Mouse (Mus musculus): Measurements from ENCODE around the gene Srgap3.

The Srgap3 gene

DNA sequence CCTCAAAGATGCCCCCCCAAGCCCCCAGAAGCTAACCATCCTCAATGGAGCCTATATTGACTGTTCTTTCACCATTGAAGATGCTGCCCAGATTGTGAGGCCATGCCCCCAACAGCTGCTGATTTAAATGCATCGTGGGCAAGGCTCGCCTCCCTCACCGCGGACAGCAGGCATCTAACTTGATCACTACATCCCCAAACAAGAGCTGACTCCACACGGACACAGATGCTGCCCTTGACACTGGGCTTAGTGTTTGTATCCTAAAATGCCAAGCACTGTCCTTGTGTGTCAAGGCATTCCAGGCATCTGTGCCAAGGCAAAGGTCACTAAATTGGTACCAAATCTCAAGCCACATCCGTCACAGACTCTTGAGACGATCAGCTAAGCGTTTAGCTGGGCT, 29.3 kb downstream of the Srgap3 start:
- in situ Hi-C loops (cut with MboI; ENCODE audit: unreplicated experiment in 2 of 2), result no loop called here

- in situ Hi-C loops (cut with MboI; ENCODE audit: unreplicated experiment in 2 of 2), result no loop called here
These were observed 30.8 kb downstream of the Srgap3 start for GRCm38 (mm10) chr6:112916243-112916642.

- in situ Hi-C loops (cut with MboI; ENCODE audit: unreplicated experiment in 2 of 2), result loop anchor here in 1 of 2 experiments (5.0 kb wide), 1 partner anchor 50 kb away; no protein-coding TSS in a partner anchor
These were observed 34.5 kb downstream of the Srgap3 start for GRCm38 (mm10) chr6:112912552-112912951.

GRCm38 (mm10) chr6:112909711-112910110, 37.4 kb downstream of the Srgap3 start:
- in situ Hi-C loops (cut with MboI; ENCODE audit: unreplicated experiment in 2 of 2), result loop anchor here in 1 of 2 experiments (5.0 kb wide), 1 partner anchor 47 kb away; no protein-coding TSS in a partner anchor

DNA sequence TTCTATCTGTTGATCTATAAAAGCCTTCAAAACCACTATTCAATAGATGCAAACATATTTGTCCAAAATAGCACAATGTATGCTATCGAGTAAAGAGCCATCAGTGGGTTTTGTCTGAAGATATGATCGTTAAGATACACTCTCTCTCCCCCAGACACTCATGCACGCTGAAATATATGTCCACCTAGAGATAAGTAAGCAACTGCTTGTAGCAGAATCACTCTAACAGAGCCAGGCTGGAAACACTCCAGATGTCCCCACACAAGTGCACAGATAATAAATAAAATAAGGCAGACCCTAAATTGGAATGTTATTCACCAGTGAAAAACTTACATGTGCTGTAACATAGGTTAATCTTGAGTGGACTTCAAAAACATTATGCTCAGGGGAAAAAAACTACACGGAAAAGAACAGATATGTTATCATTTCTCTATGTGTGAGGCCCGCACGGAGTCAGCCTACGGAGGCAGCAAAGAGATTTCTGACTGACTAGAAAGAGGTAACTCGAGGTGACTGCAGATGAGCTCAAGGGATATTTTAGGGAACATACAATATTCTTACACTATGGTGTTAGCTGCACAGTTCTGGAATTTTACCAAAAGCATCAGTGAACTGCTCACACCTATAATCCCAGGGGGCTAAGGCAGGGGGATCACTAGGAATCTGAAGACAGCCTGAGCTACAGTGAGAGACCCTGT, 39.0 kb downstream of the Srgap3 start:
- in situ Hi-C loops (cut with MboI; ENCODE audit: unreplicated experiment in 2 of 2), result no loop called here

- in situ Hi-C loops (cut with MboI; ENCODE audit: unreplicated experiment in 2 of 2), result no loop called here
These were observed 43.3 kb downstream of the Srgap3 start for GRCm38 (mm10) chr6:112903796-112904195.

GRCm38 (mm10) chr6:112903226-112903625, 43.8 kb downstream of the Srgap3 start:
- in situ Hi-C loops (cut with MboI; ENCODE audit: unreplicated experiment in 2 of 2), result no loop called here

- in situ Hi-C loops (cut with MboI; ENCODE audit: unreplicated experiment in 2 of 2), result no loop called here
These were observed 44.3 kb downstream of the Srgap3 start for GRCm38 (mm10) chr6:112902791-112903190.

DNA sequence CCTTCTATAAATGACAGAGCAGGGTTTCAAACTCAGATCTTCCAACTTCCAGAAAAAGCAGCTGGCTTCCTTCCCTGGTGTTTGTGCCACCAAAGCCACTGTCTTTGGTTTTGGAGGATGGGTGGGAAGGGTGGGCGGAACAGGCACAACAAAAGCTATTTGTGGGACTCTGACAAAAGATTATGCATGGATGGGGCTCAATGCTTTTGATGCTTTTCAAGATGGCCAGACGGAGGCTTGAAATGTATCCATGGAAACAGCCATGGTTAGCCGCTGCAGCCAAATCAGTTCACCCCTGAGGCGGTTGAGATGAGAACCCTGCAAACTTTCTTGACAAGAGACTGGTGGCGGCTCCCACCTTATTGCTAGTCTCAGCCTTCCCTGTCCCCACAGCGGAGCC, 46.8 kb downstream of the Srgap3 start:
- in situ Hi-C loops (cut with MboI; ENCODE audit: unreplicated experiment in 2 of 2), result no loop called here

DNA sequence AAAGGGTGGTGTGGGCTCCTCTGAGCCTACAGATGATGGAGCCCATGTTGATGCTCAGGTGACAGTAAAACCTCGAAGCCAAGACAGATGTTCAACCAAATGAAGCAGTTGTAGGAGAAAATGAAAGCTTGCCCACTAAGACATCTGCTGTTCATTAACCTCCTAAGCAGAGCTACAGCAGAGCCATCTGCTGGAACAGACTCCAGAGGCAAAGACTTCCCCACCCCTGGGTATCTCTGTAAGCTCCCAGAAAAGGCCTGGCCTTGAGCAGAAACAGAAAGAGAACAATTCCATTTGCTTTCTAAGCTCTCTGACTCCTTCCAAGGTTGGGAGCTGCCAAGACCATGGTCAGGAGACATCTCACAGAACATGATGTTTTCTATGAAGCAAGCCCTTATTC, 47.4 kb downstream of the Srgap3 start:
- in situ Hi-C loops (cut with MboI; ENCODE audit: unreplicated experiment in 2 of 2), result no loop called here

DNA sequence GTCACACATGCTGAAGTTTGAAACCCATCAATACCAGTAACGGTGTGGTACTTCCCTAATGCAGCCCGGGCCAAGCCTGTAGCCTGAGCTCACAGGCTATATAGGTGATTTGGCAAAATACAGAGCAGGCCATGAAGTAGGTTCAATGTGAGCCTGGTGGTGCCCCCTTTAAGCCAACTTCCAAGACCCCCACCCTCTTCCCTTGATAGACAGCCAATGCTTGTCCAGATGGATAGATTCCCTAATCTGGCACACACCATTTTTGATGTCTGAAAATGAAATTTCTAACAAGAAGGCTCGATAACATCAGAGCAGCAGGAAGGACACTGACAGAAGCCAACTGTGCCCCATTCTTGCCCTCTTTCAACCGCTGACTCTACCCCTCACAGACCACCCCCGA, 47.8 kb downstream of the Srgap3 start:
- in situ Hi-C loops (cut with MboI; ENCODE audit: unreplicated experiment in 2 of 2), result no loop called here

DNA sequence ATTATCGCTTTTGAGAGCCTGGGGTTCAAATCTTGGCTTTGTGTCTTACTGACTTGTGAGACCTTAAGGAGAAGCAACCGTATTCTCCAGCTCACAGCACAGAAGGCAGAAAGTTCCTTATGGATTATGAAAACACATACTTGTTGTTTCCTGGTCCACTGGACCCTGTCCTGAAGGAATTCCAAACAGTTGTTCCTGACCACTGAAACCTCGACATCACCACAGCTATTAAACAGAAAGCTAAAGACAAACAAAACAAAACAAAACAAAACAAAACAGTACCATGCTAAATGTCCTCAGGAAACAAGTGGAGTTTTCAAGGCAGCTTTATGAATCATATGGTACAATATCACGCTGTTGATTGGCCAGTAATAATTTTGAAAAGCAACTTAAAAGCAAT, 48.6 kb downstream of the Srgap3 start:
- in situ Hi-C loops (cut with MboI; ENCODE audit: unreplicated experiment in 2 of 2), result no loop called here

- in situ Hi-C loops (cut with MboI; ENCODE audit: unreplicated experiment in 2 of 2), result no loop called here
These were observed 50.7 kb downstream of the Srgap3 start for GRCm38 (mm10) chr6:112896372-112896771.

- in situ Hi-C loops (cut with MboI; ENCODE audit: unreplicated experiment in 2 of 2), result no loop called here
These were observed 56.7 kb downstream of the Srgap3 start for GRCm38 (mm10) chr6:112890331-112890751.

DNA sequence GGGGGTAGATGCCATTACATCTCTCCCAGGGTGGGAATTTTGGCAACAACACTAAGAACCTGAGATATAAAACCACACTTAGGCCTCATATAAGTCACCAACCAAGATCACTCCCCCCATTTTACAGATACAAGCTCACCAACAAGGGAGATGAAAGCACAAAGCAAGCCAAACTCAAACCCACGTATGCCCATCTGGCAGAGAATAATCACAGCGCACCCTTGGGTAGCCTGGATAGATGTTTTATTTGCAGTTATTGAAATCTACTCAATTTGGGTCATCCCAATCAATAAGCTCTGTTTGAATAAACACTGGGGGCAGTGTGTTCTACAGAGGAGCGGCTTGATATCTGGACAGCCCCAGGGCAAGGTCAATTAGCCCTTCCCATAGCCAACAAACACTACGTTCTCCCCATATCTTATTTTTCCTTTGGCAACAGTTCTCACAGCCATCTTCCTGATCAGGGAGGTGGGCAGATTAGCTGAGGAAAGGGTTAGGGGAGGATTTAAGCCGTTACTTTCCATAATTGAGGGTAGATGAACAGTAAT, 63.4 kb downstream of the Srgap3 start:
- in situ Hi-C loops (cut with MboI; ENCODE audit: unreplicated experiment in 2 of 2), result no loop called here

DNA sequence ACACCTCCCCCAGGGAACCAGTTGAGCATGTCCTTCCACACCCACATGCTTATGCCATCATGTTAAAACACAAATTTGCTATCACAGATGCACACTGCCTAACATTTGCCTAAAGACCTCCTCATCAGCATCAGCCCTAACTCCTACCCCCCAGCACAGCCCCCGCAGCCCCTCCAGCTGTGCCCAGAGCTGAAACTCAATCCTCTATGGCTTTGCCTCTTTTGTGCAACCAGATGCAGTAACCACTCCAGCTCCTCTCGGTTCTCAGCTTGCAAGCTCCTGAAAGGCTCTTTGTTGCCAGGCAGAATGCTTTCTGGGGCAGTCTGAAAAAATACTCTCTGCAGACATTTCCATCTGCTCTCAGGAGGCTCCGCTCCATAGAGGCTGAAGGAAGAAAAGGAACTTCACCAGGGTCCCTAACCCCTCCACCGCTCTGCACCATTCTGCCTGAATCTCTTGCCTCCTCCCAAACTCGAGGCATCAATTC, 67.0 kb downstream of the Srgap3 start:
- in situ Hi-C loops (cut with MboI; ENCODE audit: unreplicated experiment in 2 of 2), result no loop called here

GRCm38 (mm10) chr6:112879154-112879553, 67.9 kb downstream of the Srgap3 start:
- in situ Hi-C loops (cut with MboI; ENCODE audit: unreplicated experiment in 2 of 2), result no loop called here

DNA sequence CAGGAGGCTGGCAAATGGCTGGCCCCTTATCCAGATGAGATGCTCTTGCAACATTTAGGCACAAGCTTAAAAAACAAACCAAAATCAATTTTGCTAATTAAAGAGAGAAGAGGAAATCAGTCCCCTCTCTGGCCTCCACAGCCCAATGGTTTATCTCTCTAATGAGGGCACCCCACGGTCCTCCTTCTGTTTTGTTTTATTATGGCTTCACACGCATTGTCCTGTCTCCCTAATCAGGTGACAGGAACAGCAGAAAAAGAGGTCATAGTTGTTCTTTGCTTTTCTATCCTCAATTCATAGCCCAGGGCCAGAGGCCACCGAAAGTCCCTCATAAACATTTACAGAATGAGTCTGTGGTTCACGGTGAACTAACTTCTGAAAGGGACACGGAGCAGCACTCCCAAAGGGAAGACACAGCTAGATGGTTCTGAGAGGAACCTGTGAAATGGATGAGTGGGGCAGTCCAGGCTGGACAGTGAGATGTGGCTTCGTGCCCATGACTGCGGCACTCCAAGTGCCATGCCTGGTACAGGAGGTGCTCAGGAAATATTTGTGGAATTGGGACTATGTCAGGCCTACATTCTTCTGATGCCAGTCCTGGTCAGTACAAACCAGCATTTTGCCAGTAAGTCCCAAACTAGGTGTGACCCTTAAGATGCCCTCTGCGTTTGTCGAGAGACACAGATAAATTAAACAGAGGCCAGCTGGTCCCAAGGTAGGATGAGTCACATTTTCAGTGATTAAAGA, 73.8 kb downstream of the Srgap3 start:
- in situ Hi-C loops (cut with MboI; ENCODE audit: unreplicated experiment in 2 of 2), result no loop called here

GRCm38 (mm10) chr6:112871241-112871780, 75.8 kb downstream of the Srgap3 start:
- in situ Hi-C loops (cut with MboI; ENCODE audit: unreplicated experiment in 2 of 2), result no loop called here

- in situ Hi-C loops (cut with MboI; ENCODE audit: unreplicated experiment in 2 of 2), result no loop called here
These were observed 78.7 kb downstream of the Srgap3 start for GRCm38 (mm10) chr6:112868197-112868957.

- in situ Hi-C loops (cut with MboI; ENCODE audit: unreplicated experiment in 2 of 2), result no loop called here
These were observed 81.0 kb downstream of the Srgap3 start for GRCm38 (mm10) chr6:112866096-112866495.
